Mouse (Mus musculus): ENCODE results near the gene Spag9. TPM values are rescaled to one million over a fixed set of nuclear protein-coding genes. Genes with fewer than 3 reads are reported as not detected.
A peak's percentile ranks its signal among the peaks of the same experiment; 100 is the strongest.

Spag9 gene
- polyA plus RNA-seq, 1 experiment from 2014 or later: 63.4 TPM

DNA sequence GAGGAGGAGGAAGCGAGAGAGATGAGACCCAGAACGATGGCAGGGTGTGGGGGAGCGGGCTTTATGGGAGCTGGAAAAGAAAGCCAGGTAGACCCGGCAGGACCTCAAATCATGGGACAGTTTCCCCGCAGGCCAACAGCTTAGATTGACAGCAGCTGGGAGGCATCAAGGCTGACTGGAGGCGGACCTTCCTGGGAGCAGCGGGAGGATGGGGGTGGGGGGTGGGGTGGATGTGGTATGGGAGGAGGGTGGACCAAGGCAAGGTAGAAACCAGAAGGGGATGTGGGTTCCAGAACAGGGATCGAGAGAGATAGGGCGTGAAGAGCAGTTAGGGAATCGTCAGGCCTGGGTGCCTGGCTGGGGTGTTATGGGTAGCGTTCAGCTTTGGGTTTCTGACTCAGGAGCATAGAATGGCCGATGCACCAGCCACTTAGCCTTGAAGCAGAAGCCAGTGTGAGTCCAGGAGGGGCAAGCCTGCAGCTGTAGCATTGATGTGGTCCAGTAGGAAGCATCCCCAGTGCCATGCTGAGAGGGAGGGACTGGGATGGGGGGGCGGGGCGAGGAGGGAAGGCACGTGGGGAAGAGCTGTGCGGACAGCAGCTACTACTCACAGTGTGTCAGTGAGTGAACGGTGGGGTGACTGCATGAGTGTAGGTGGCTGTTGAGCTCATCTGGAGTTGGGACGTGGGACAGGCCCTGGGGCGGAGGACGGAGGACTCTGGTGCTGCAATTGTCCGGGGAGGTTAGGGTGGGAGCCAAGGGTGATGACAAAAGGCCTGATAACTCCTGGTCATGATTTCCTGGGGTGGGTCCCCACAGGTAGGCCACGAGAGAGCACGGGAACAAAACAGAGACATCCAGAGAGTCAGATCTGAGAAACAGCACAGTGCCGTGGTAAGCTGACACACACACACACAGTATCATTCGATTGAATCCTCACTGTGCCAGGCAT is 154.9 kb downstream of the Spag9 start:
- H3K9me3 ChIP-seq (ENCODE audit: control insufficient read depth, low read depth, low read length): no peaks in the 10 kb centered on the region
- no peaks in the 10 kb centered on the region for H3K27me3 ChIP-seq (ENCODE audit: control insufficient read depth, insufficient read depth, low read length)
- 0 out of 2 replicates have a peak overlapping the region, but pooled peaks have one; percentile 10 for H3K4me2 ChIP-seq (replicated peaks; ENCODE audit: low read depth, low read length)
- no peak overlapping the region for H3K27ac ChIP-seq (ENCODE audit: low read length)
- 36% methylated on average over 25 of the region's 25 CpGs for WGBS
- no peaks in the 10 kb centered on the region for H3K36me3 ChIP-seq (ENCODE audit: control insufficient read depth, insufficient read depth, low read length)
- H3K4me3 ChIP-seq (ENCODE audit: low read depth, low read length): no peak overlapping the region
- ATAC-seq (ENCODE audit: insufficient number of reproducible peaks, insufficient read depth, low FRiP score, low read depth): no peak
- no peak overlapping the region for H3K9ac ChIP-seq (replicated peaks; ENCODE audit: low read depth, low read length)
- H3K4me1 ChIP-seq (ENCODE audit: control insufficient read depth, insufficient read depth, low read length): peaks cover 8% of the 10 kb centered on the region; the same call in 1 of the 2 replicates

GRCm38 (mm10) chr11:94154201-94154600 is 158.3 kb downstream of the Spag9 start:
- peaks cover 13% of the 10 kb centered on the region for H3K4me1 ChIP-seq (ENCODE audit: control insufficient read depth, insufficient read depth, low read length)
- WGBS: 83% methylated on average over 3 of the region's 3 CpGs
- no peak for ATAC-seq (ENCODE audit: insufficient number of reproducible peaks, insufficient read depth, low FRiP score, low read depth)

GRCm38 (mm10) chr11:94158521-94158920 is 162.6 kb downstream of the Spag9 start:
- WGBS: 40% methylated on average over 14 of the region's 14 CpGs
- no peak overlapping the region for H3K27ac ChIP-seq (ENCODE audit: low read length)
- no peak for ATAC-seq (ENCODE audit: insufficient number of reproducible peaks, insufficient read depth, low FRiP score, low read depth)
- H3K4me1 ChIP-seq (ENCODE audit: control insufficient read depth, insufficient read depth, low read length): peaks cover 27% of the 10 kb centered on the region
- no peaks in the 10 kb centered on the region for H3K27me3 ChIP-seq (ENCODE audit: control insufficient read depth, insufficient read depth, low read length)
- H3K36me3 ChIP-seq (ENCODE audit: control insufficient read depth, insufficient read depth, low read length): no peaks in the 10 kb centered on the region
- no peak overlapping the region for H3K4me2 ChIP-seq (replicated peaks; ENCODE audit: low read depth, low read length)
- no peak overlapping the region for H3K4me3 ChIP-seq (ENCODE audit: low read depth, low read length)
- H3K9me3 ChIP-seq (ENCODE audit: control insufficient read depth, low read depth, low read length): no peaks in the 10 kb centered on the region
- H3K9ac ChIP-seq (replicated peaks; ENCODE audit: low read depth, low read length): no peak overlapping the region

More at GRCm38 (mm10) chr11:94154201-94154600, 158.3 kb downstream of the Spag9 start:
- H3K27me3 ChIP-seq (ENCODE audit: control insufficient read depth, insufficient read depth, low read length): no peaks in the 10 kb centered on the region
- H3K4me3 ChIP-seq (ENCODE audit: low read depth, low read length): no peak overlapping the region
- H3K4me2 ChIP-seq (replicated peaks; ENCODE audit: low read depth, low read length): no peak overlapping the region
- no peak overlapping the region for H3K9ac ChIP-seq (replicated peaks; ENCODE audit: low read depth, low read length)
- H3K9me3 ChIP-seq (ENCODE audit: control insufficient read depth, low read depth, low read length): no peaks in the 10 kb centered on the region
- H3K36me3 ChIP-seq (ENCODE audit: control insufficient read depth, insufficient read depth, low read length): no peaks in the 10 kb centered on the region
- no peak overlapping the region for H3K27ac ChIP-seq (ENCODE audit: low read length)

- no peak overlapping the region for H3K9ac ChIP-seq (replicated peaks; ENCODE audit: low read depth, low read length)
- no peaks in the 10 kb centered on the region for H3K36me3 ChIP-seq (ENCODE audit: control insufficient read depth, insufficient read depth, low read length)
- ATAC-seq (ENCODE audit: insufficient number of reproducible peaks, insufficient read depth, low FRiP score, low read depth): no peak
- no peak overlapping the region for H3K4me2 ChIP-seq (replicated peaks; ENCODE audit: low read depth, low read length)
- whole genome bisulfite sequencing: 59% methylated on average over 14 of the region's 14 CpGs
- H3K27me3 ChIP-seq (ENCODE audit: control insufficient read depth, insufficient read depth, low read length): no peaks in the 10 kb centered on the region
- H3K4me3 ChIP-seq (ENCODE audit: low read depth, low read length): no peak overlapping the region
- H3K9me3 ChIP-seq (ENCODE audit: control insufficient read depth, low read depth, low read length): no peaks in the 10 kb centered on the region
- peaks cover 27% of the 10 kb centered on the region for H3K4me1 ChIP-seq (ENCODE audit: control insufficient read depth, insufficient read depth, low read length)
- peak overlapping the region; percentile 83; the same call in 1 of the 2 replicates for H3K27ac ChIP-seq (ENCODE audit: low read length)
These were observed 163.4 kb downstream of the Spag9 start for GRCm38 (mm10) chr11:94159066-94159880.

DNA sequence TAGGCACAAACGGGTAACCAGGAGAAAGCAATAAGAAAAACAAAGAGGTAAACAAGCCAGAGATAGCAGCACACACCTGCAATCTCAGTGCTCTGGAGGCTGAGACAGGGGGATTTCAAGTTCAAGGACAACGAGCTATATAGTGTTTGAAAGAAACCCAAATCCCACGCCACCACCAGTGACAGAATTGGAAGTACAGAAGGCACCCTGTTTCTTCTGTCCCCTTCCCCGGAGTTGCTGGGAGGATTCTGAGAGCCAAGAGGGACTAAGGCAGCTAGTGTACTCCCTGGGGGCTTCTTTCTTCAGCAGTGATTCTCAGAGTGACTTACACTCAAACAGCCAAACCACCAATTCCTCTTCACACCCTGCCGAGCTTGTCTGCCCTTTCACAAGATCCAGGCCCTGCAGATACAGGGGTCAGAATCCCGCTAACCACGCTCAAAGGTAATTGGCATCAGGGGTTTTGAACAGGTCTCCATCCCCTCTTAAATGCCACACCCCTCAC is 164.1 kb downstream of the Spag9 start:
- Histone ChIP-seq H3K4me3 (ENCODE audit: low read depth, low read length) (no peak overlapping the region), H3K27ac (ENCODE audit: low read length) (peak overlapping the region; percentile 83), H3K4me1 (ENCODE audit: control insufficient read depth, insufficient read depth, low read length) (peaks cover 27% of the 10 kb centered on the region), H3K4me2 (replicated peaks; ENCODE audit: low read depth, low read length) (peak overlapping the region; percentile 33), H3K9me3 (ENCODE audit: control insufficient read depth, low read depth, low read length) (no peaks in the 10 kb centered on the region), H3K27me3 (ENCODE audit: control insufficient read depth, insufficient read depth, low read length) (no peaks in the 10 kb centered on the region), H3K9ac (replicated peaks; ENCODE audit: low read depth, low read length) (no peak overlapping the region), H3K36me3 (ENCODE audit: control insufficient read depth, insufficient read depth, low read length) (no peaks in the 10 kb centered on the region)
- no peak for ATAC-seq (ENCODE audit: insufficient number of reproducible peaks, insufficient read depth, low FRiP score, low read depth)
- WGBS: 47% methylated on average over 7 of the region's 7 CpGs

DNA sequence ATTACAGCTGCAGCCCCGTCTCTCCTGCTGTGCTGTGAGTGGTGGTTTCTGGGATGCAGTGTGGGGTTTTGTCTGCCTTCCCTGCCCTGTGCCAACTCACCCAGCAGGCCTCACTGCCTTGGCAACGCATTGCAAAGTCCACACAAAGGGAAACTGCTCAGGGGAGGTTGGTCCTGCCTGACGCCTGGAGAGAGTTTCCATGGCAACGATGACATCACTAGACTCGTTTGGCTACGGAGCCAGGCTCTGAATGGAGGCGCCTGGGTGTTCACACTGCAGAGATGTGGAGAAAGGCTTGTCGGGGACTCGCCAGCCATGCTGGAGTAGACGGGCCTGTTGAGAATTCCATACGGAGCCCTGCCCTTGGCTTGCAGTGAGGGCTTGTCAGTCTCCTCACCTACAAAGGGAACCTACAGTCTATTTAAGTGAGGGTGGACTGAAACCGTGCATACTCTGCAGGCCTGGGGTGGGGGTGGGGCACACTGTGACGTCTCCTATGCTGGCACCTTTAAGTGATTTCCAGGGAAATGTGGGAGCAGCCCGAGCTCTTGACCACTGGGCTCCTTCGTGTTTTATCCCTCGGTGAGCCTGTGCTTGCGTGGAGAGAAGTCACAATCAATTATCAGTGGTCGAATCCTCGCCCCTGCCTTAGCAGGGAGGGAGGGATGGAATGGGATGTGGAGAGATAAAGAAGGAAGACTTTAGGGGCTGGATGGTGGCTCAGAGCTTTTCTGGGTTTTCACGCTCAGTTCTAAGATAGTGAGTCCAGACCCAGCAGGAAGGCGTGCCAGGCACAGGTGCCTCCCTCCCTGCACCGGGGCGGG is 164.8 kb downstream of the Spag9 start:
- peak; percentile 90 for ATAC-seq (ENCODE audit: insufficient number of reproducible peaks, insufficient read depth, low FRiP score, low read depth)
- Histone ChIP-seq H3K36me3 (ENCODE audit: control insufficient read depth, insufficient read depth, low read length) (no peaks in the 10 kb centered on the region), H3K9me3 (ENCODE audit: control insufficient read depth, low read depth, low read length) (no peaks in the 10 kb centered on the region), H3K9ac (replicated peaks; ENCODE audit: low read depth, low read length) (0 out of 2 replicates have a peak overlapping the region, but pooled peaks have one; percentile 6), H3K4me3 (ENCODE audit: low read depth, low read length) (0 out of 2 replicates have a peak overlapping the region, but pooled peaks have one; percentile 1), H3K4me1 (ENCODE audit: control insufficient read depth, insufficient read depth, low read length) (peaks cover 27% of the 10 kb centered on the region), H3K4me2 (replicated peaks; ENCODE audit: low read depth, low read length) (peak overlapping the region; percentile 33), H3K27me3 (ENCODE audit: control insufficient read depth, insufficient read depth, low read length) (no peaks in the 10 kb centered on the region), H3K27ac (ENCODE audit: low read length) (peak overlapping the region; percentile 83)
- WGBS: 10% methylated on average over 23 of the region's 23 CpGs

- no peak overlapping the region for H3K9ac ChIP-seq (replicated peaks; ENCODE audit: low read depth, low read length)
- 29% methylated on average over 9 of the region's 9 CpGs for WGBS
These were observed 165.4 kb downstream of the Spag9 start for GRCm38 (mm10) chr11:94161267-94161646.

More at GRCm38 (mm10) chr11:94161267-94161646, 165.4 kb downstream of the Spag9 start:
- peak overlapping the region; percentile 83 for H3K27ac ChIP-seq (ENCODE audit: low read length)
- H3K27me3 ChIP-seq (ENCODE audit: control insufficient read depth, insufficient read depth, low read length): no peaks in the 10 kb centered on the region
- no peaks in the 10 kb centered on the region for H3K9me3 ChIP-seq (ENCODE audit: control insufficient read depth, low read depth, low read length)
- H3K4me3 ChIP-seq (ENCODE audit: low read depth, low read length): no peak overlapping the region
- no peaks in the 10 kb centered on the region for H3K36me3 ChIP-seq (ENCODE audit: control insufficient read depth, insufficient read depth, low read length)
- ATAC-seq (ENCODE audit: insufficient number of reproducible peaks, insufficient read depth, low FRiP score, low read depth): peak; percentile 44; the same call in 1 of the 2 replicates
- peaks cover 27% of the 10 kb centered on the region for H3K4me1 ChIP-seq (ENCODE audit: control insufficient read depth, insufficient read depth, low read length)
- H3K4me2 ChIP-seq (replicated peaks; ENCODE audit: low read depth, low read length): peak overlapping the region; percentile 33; the same call in 1 of the 2 replicates
